Mouse (Mus musculus) T-helper 17 cell (primary cell): ENCODE measurements around the gene Egfl7.

ENCODE experiments used
- in situ Hi-C, 2 experiments: fragments of 300-600 bp; cut with MboI, MseI; formaldehyde crosslinking; loops; 1 replicate in 1 of 2; 2 replicates in 1 of 2; pipeline ENCODE4 v1.15.1; 2025; ENCODE audit warnings: high pct_unique_total_duplicates in 2 of 2

Egfl7 gene

DNA sequence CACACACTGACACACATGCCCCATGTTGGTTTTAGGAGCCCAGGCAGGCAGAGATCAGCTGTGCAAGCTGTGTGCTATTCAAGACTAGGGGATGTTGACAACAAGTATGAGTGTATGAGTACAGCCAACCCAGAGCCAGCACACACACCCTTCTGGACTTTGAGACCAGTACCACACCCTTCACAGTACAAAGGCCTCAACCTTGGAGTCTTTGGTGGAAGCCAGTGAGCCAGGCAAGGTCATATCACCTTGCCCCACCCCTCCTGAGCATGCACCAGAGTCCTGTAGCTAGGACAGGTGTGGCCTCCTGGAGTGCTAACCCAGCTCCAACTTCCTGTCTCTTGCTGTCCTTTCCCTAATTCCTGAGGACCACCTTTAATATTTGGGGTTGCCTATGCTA, 31.2 kb downstream of the Egfl7 start:
- in situ Hi-C loops = loop anchor here in 1 of 2 experiments (10.0 kb wide), 1 partner anchor 576 kb away; no protein-coding TSS in a partner anchor

DNA sequence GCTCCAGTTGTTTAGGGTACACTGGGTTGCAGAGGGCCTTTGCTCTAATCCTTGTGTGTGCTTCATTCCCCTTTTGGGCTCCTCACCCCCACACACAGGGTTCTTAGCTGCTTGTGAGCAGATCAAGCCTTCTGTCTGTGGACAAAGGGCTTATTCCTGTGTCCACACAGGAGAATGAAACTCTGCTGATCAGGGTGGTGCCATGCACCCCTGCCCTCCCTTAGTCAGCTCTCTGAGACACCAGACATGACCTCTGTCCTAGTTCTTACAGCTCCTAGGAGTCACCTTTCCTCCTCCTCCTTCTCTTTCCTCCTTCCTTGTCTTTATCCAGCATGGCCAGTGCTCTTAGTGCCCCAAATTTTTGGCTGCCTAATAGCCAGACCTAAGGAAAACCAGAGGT, 32.1 kb downstream of the Egfl7 start:
- in situ Hi-C loops = loop anchor here in 1 of 2 experiments (10.0 kb wide), 1 partner anchor 577 kb away; no protein-coding TSS in a partner anchor

DNA sequence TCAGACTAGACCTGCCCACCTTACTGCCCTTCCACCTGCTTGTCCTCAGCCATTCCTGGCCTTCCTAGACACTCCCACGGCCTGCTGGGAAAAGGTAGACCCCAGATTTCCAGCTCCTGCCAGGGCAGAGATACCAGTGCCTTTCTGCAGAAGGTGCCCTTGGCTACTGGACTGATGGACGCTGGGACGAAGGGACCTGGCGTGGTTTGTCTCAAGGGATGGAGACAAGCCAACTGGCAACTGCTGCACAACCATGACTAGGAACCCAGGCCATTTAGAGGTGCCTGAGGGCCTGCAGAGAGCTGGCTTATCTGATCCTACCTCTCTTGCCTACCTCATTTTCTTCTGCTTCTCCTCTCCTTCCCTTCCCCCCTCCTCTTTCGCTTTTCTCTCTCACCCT, 35.1 kb downstream of the Egfl7 start:
- in situ Hi-C loops = loop anchor here in 1 of 2 experiments (10.0 kb wide), 1 partner anchor 580 kb away; no protein-coding TSS in a partner anchor

DNA sequence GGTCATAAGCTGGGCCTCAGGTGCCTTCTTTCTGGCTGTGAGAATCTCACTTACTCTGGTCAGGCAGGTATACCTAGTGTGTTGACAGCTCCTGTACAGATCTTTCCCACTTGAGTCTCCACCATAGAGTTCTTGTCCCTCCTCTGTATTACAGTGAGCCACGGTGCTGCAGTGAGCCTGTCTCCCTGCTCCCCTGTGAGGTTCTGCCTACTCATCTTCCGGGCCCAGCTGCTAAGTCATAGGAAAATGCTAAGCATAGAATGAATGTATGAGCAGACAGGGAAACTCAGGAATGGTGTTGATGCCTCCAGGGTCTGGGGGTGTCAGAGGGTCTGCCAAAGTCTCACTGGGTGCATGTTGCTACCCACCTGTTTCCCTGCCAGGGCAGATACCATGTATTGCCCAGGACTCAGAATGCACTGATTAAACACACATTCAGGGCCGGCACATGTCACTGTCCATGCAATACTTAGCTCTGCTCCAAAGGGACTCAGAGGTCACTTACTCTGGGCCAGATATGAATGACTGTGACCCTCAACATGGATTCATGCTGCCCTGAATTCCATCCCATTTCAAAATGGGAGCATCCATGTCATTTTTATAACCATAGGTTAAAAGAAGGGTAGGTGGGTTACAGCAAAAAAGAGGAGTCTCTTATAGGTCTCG, 35.8 kb downstream of the Egfl7 start:
- in situ Hi-C loops = loop anchor here in 1 of 2 experiments (10.0 kb wide), 1 partner anchor 581 kb away; no protein-coding TSS in a partner anchor

DNA sequence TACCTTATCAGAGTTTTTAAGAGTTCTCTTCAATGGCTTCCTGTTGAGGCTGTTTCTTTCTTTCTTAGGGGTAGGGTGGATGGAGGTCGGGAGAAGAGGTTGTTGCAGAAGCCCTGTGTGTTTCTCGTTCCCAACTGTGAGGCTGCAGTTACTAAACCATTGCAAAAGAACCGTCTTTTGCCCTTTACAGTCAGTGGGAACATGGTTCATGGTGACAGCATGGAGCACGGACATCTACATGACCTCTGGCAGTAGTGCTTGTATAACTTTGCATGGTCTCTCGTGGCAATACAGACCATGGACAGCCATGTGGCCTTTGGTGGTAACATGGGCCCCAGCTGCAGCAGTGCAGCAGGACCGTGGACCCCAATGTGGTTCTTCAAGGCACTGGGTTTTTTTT, 37.5 kb downstream of the Egfl7 start:
- in situ Hi-C loops = loop anchor here in 1 of 2 experiments (10.0 kb wide), 1 partner anchor 583 kb away; no protein-coding TSS in a partner anchor

DNA sequence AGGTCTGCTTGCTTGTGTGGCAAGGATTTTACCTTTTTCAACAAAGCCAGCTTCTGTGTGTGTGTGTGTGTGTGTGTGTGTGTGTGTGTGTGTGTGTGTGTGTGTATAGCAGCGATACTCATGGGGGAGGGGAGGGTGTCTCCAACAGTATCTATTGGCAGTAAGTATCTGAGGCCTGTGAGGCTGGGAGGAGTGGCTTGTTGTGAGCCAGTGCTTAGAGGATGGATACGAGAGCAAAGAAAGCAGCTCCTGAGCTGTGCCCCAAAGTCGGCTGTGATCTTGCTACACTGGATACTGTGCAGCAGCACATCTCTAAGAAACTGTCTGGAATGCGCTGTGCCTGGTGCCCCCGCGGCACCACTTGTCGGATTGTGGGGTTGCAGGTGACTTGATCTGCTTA, 38.1 kb downstream of the Egfl7 start:
- in situ Hi-C loops = loop anchor here in 1 of 2 experiments (10.0 kb wide), 1 partner anchor 583 kb away; no protein-coding TSS in a partner anchor

DNA sequence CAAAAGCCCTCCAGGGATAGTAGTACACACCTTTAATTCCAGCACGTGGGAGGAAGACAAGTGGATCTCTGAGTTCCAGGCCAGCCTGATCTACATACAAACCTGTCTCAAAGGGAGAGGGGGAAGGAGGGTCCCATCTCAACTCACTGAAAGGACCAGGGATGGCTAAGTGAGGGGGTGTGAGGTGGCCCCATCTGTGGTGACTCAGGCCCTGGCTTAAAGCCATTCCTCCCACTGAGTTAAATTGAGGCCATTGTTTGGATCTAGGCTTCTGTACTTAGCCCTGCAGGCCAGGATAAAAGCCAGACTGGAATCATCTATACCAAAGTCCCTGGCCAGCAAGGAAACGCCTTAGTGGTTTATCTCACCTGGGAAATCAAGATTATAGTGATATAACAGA, 41.4 kb downstream of the Egfl7 start:
- in situ Hi-C loops = no loop called here

DNA sequence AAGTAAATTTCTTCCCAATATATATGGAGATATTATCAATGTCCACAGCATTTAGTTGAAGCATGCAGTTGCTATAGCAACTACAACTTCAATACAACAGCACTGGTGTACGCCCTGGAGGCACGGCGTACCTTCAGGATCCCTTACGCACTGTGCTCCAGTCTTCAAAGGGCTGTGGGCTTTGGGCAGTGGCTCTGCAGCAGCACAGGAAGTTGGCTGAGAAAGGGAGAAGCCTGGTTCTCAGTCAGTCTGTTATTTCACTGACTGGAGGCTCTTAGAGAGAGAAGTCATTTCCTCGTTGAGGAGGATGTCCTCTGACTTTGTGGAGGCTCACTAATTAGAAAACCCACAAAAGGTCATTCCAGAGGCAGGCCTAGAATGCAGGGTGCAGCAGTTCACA, 43.2 kb downstream of the Egfl7 start:
- in situ Hi-C loops = no loop called here

DNA sequence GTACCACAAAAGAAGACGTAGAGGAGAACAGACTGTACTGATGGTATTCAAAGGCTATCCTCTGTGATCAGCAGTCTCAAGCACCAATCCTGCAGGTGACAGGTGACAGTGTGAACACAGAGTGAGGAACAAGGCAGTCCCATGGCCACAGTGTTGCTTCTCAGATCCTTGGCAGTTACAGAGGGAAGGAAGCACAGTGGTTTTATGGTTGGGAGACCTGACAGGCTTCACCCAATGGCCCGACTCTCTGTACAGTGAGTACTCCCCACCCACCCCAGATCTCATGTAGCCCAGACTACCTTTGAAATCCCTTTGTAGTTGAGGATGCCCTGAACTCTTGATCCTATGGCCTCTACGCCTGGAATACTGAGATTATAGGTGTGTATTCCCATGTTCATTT, 45.6 kb downstream of the Egfl7 start:
- in situ Hi-C loops = no loop called here

DNA sequence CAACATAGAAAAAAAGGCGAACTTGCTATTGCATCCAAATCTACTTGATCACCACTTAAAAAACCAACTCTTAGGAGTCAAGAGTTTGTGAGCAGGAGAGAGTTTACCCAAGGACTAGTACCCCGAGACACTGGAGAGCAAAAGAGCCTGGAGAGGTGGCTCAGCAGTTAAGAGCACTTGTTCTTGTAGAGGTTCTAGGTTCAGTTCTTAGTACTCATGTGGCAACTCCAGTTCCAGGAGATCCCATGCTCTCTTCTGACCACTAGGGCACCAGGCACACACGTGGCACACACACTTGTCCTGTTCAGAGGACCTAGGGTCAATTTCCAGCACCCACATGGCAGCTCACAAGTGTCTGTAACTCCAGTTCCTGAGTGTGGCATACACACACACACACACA, 46.3 kb downstream of the Egfl7 start:
- in situ Hi-C loops = no loop called here

DNA sequence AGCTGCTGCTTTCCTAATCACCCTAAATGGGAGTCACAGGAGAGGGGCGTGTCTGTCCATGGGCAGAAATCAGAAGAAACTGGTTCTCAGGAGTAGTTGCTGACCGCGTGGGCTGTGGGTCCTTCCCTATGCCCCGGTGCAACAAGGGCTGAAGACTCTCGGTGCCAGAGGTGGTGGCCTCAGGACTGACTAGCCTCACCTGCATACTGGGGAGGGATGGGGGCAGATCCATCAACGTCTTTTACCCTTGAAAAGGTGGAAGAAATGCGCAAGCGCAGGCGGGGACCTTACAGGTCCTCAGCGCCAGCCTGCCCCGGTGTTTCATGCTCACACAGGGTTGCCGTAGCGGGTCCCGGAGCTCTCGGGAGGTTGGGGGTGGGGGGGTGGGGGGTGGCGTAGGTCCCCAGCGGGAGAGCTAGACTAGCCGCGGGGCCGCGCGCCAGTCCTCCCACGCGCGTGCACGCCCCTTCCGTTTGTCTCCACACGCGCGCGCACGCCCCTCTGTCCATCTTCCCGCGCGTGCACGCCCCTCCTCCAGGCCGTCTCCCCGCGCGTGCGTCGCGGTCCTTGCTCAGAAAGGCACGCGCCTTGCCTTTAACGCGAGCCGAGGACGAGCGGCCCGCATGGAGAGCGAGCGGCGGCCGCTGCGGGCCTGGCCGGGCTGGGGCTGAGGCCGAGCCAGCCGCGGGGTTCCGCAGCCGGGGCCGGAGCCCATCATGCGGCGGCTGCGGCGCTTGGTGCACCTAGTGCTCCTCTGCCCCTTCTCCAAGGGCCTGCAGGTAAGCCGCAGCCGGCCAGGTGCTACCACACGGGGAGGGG, 48.3 kb downstream of the Egfl7 start, which contains the start of gene Fam69b:
Gene Fam69b, plus strand, starts transcription at position 537 of the 819 bp plus-strand sequence.
- in situ Hi-C loops = no loop called here

DNA sequence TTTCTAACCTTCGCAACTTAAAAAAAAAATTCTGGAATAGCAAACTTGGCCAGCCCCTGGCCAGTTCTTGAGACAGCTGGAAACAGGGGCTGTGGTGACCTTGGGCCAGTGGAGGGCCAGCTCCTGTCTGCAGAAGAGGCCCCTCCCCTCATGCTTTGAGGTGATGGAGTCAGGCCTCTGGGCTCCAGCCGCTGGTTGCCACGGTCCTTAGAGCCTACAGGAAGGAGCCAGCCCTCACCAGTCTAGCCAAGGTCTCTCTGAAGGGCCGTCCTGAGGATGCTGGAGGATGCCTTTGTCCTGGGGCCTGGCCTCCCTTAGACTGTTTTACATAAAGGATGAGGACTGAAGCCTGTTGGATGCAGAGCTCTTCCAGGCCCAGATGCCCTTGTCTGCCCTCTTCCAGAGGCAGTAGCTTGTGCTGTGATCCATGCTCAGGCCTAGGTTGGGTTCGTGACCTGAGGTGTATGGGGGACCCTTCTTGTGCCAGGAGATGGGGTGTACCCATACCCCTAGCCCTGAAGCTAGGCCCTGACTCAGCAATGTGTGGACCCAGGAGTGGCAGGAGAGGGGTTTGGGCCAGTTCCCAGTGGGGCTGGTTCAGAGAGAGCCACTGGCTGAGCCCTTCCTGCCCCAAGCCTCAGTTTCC, 49.1 kb downstream of the Egfl7 start:
- in situ Hi-C loops = no loop called here

DNA sequence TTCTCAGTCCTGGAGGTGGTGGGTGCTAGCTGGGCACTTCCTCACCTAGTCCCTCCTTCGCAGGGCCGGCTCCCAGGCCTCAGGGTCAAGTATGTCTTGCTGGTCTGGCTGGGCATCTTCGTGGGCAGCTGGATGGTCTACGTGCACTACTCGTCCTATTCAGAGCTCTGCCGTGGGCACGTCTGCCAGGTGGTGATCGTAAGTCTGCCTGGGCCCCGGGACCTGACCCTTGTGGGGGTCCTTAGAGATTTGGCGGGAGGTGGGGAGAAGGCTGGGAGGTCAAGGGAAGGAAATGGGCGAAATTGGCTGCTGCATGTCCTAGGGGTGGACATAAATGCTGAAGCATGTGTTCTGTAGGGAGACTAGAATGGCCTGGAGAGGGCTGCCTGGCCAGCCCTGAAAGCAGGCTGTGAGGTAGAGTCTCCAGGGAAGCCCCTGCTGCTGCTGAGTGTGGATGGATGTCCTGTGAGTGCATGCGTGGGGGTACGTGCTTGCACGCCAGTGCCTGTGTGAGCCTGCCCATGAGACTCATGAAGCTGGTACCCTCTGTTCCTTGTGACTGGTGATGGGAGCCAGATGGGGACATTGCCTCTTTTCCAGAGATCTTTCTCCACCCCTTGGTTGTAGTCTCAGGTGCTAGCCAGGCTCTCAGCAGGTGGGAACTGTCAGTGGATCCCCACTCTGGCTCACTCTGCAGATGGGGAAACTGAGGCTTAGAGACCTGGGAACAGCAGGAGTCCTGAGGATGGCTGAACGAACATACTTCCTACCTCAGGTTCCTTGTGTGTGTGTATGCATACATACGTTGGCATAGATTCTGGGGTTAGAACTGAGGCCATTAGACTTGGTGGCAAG, 53.0 kb downstream of the Egfl7 start:
- in situ Hi-C loops = no loop called here

DNA sequence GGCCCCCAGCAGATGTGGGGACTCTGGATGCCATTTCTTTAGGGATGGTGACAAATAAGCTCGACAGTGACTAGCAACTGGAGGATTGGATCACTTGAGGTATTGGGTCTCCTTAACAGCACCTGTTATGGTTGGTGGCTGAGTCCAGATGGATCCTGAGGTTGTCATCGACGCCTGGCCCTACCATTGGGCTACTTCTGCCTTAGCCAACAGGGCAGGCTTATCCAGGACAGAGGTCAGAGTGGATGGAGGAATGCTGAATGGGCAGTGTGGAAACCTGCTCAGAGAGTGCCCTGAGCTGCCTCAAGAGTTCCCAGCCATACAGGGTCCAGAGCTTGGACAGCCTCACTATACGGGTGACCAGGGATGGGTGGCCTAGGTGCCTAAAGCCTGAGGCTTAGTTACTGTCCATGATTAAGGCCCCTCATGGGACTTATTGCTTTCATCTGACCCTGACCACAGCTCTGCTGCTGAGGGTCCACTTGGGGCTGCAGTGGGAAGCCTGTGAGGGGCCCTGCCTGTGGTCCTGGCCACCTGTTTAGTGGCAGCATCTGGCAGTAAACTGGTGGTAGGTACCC, 54.2 kb downstream of the Egfl7 start:
- in situ Hi-C loops = no loop called here

DNA sequence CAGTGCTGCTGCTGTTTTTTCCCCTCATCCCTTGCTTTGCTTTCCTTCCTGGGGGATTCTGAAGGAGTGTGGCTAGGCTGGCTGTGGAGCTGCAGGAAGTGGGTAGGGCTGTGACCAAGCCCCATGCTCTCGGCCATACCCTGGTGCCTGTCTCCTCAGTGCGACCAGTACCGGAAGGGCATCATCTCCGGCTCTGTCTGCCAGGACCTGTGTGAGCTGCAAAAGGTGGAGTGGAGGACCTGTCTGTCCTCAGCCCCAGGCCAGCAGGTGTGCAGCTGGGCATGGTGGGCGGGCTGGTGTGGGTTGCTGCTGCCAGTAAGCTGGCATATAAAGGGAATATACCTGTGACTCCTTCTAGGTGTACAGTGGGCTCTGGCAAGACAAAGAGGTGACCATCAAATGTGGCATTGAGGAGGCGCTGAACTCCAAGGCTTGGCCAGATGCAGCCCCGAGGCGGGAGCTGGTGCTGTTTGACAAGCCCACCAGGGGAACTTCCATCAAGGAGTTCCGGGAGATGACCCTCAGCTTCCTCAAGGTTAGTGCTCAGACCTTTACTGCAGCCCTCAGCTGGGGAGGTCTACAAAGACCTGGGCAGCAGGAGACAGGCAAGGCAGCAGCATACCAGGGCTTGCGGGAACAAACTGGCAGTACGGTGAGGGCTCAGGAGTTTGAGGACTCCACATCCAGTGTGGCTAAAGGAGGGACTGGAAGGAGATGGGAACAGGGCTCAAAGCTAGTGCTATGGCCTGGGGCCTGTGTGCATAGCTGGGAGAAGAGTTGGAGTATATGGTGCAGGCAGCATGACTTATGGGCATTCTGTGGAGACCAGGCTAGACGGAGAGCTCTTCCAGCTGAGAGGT, 55.0 kb downstream of the Egfl7 start:
- in situ Hi-C loops = no loop called here

DNA sequence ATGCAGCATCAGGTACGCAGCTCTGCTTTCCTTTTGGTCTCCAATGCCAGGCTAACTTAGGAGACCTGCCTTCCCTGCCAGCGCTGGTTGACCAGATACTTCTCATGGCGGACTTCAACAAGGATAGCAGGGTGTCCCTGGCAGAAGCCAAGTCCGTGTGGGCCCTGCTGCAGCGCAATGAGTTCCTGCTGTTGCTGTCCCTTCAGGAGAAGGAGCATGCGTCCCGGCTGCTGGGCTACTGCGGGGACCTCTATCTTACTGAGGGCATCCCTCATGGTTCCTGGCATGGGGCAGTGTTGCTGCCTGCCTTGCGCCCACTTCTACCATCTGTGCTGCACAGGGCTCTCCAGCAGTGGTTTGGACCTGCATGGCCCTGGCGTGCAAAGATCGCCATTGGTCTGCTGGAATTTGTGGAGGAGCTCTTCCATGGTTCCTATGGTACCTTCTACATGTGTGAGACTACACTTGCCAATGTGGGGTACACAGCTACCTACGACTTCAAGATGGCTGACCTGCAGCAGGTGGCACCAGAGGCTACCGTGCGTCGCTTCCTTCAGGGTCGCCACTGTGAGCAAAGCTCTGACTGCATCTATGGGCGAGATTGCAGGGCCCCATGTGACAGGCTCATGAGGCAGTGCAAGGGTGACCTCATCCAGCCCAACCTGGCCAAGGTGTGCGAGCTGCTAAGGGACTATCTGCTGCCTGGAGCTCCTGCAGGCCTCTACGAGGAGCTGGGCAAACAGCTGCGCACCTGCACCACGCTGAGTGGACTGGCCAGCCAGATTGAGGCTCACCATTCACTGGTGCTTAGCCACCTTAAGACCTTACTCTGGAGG, 55.9 kb downstream of the Egfl7 start:
- in situ Hi-C loops = no loop called here

DNA sequence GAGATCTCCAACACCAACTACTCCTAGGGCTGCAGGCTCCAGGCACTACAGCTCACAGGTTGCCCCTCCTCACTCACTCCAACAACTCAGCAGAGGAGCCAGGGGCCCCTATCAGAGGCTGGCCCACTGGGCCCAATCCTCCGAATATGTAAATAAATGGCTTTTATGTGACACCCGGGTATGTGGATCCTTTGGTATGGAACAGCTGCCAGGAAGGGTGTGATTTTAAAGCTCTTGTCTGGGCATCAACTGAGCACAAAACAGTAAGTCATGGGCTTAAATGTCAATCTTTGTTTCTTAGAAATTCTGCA, 56.5 kb downstream of the Egfl7 start:
- in situ Hi-C loops = no loop called here

DNA sequence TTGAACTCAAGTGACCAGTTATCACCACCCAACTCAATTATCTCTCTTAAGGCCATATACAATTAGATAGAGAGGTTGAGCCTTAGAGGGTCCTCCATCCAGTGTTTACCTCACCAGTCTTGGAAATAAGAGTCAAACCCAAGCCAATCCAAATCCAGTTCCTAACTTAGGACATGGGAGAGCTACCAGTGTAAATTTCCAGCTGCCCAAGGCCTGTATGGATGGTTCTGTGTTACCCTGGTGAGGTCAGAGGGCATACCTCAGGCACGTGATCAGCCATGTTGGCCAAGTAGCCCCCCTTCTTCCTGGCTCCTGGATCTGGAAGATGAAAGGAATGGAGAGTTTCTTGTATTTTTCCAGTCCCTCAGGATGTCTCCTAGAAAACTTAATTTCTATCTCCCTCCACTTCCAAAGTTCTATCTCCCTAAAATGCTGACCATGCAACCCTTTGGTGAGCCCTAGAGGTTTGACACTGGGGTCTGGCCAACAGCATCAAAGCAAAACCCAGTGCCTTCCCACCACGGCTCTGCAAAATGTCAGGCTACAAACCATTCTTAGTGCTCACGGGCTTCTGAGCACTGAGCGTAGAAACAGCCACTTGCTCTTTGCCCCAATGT, 57.6 kb downstream of the Egfl7 start:
- in situ Hi-C loops = no loop called here

DNA sequence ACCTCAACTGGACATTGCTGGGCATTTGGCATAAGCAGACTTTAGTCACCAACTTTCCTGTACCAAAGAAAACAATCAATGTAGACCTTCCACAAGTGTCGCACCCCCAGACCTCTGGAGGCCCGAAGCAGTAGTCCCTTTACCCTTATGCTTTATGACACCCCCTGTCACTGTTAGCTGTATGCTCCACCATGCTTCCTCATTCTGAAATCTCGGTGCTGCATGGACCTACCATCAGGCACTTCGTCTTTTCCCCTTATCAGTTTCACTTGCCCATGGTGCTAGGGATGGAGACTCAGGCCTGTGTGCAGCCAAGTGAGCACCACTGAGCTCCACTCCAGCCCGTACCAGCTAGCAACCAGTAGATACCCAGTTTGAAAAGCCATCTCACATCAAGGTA, 58.2 kb downstream of the Egfl7 start:
- in situ Hi-C loops = no loop called here
